Mouse (Mus musculus) heart, adult 2 months (tissue): ENCODE data around the gene Gpld1.

Source experiments
- CTCF ChIP-seq: fragments of 200-600 bp; IDR thresholded peaks from 2 replicates; pipeline ENCODE4 v1.8.1; 2022; ENCODE audit warnings: antibody characterized with exemption, mild to moderate bottlenecking, moderate library complexity
- POLR2A ChIP-seq: fragments of 200-500 bp; IDR thresholded peaks from 2 replicates; pipeline ENCODE4 v1.6.1; 2011; ENCODE audit warnings: mild to moderate bottlenecking, low read depth, low read length, control low read depth; ENCODE audit not compliant: insufficient read depth

DNA sequence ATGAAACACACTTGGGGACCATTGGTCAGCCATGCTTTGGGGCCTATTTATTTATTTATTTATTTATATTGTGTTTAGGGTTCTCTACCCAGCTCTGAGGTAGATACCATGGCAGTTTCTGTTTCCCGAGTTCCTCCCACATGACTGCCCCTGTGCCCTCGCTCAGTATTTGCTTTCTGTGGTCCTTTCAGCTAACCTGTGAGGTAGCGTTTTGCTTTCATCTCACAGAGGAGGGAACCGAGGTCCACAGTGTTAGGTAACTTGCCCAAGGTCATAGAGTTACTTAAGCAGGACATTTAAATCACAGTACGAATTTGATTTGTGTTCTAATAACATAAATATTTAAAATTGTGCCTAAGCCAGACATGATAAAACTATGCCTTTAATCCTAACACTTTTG lies 4.2 kb downstream of the Gpld1 start:
- no peak for TF ChIP-seq CTCF
- no peak for TF ChIP-seq POLR2A
